Mouse (Mus musculus) ZHBTc4 (cell line): ENCODE measurements at regions not wholly inside any gene's neighbourhood (a gene's known extent, or its start where the extent isn't known, plus 50 kb on each side); places are given as distances from the start of the nearest gene placed in this dataset.
"Not testable (repeated sequence)": the region's sequence is repeated elsewhere in the genome, so short reads cannot be mapped to it uniquely, and the experiment has no call there.

Source experiments
- DNase-seq: peaks from one replicate; pipeline ENCODE4 v3.0.0-alpha.2; 2011; ENCODE audit warnings: low read depth, low spot score

DNA sequence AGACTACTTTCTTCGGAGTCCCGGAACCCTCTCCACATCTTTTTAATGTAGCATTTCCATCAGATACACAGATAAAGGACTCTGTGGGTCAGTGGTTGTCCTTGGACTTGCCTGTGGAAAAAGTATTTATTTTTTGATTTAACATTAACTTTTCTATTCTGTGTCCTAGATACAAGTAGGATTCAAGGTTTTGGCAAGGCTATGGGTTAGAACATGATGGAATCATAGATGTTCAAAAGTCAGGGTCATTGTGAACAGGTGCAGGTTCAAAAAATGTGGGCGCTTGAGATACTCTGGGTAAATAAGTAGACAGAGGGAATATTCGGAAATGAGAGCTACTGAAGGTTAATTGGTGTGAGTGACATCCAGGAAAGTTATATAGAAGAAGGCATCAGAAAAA is 347.7 kb downstream of the Cypt12 start:
- no peak for DNase-seq

DNA sequence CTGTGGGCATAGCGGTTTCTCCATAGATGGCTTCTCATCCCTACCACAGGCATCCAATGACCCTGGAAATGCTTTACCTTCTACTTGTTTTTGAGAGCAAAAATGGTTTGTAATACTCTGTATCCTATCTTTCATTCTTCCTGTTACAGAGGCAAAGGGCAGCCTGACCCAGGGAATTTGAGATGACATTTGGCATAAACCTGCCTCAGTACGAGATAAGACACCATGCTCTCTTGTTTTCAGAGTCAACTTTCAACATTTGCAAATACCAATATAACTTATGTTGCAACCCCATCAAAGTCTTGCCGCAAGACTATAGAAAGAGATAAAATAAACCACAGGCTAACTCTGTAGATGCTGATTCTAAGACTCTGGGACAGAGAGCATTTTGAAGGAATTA is 350.5 kb downstream of the Cypt12 start:
- no peak for DNase-seq

DNA sequence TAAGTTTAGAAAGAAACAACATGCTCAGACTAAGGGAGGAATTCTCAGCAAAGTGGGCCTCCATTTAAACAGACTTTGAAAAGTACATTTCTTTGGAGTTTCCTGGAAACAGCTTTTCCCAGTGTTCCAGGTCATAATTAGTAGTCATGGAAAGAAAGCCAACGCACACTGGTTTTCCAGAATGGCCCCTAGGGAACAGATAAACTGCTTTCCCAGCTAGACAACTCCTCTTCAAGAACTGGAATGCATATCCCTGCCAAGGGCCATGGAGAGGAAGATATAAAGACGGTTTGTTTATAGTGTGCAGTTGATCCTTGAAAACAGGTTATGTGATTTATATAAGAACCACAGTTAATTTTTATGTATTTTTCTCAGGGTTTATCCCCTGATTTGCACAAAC is 351.3 kb downstream of the Cypt12 start:
- DNase-seq = no peak

DNA sequence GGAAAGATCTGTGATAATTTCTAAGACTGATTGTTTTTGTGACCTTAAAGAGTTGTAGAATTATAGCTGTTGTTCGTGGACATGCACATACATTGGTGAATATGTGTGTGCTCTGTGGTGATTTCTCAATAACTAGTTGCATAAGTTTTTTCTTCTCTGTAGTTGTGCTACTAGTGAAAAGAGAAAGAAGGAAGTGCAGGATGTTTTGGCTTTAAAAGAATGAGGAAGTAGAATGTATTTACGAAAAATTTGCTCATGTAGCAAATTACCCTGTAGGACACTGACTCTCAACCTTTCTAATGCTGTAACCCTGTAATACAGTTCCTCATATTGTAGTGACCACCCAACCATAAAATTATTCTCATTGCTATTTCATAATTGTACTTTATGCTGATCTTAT is 371.2 kb downstream of the Cypt12 start:
- no peak for DNase-seq

DNA sequence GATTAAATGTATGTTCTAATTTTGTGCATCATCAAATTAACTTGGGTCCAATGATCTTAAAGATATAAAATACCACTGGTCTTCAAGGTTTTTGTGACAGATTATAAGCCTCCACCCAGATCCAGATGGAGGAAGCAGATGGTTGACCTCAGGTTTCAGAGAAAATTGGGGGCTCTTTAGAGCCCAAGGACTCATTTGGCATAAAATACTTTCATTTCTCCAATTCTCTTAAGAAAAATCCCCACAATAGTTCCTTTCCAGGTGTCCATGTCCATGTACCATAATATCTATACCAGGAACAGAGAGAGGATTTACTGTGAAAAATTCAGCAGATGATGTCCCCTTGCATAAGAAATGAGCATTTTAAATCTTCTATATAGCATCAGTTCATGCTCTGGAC is 385.0 kb downstream of the Cypt12 start:
- no peak for DNase-seq

DNA sequence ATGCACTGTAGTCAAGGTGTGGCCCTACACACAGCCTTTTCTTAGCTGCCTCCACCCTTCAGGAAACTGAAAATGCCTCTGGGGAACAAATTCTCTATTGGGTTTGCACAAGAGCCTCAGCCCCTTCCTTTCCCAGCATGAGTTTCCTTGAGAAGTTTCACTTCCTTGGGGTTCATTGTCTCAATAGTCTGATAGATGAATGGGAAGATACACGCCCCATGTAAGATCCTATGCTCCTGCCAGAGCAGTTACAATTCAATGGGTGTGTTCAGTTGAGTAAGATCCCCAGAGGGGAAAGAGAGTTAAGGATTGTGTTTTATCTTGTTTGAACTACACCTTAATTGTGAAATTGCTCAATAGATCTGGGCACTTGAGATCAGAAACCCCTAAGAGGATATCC is 391.0 kb downstream of the Cypt12 start:
- DNase-seq = peak; percentile 85

DNA sequence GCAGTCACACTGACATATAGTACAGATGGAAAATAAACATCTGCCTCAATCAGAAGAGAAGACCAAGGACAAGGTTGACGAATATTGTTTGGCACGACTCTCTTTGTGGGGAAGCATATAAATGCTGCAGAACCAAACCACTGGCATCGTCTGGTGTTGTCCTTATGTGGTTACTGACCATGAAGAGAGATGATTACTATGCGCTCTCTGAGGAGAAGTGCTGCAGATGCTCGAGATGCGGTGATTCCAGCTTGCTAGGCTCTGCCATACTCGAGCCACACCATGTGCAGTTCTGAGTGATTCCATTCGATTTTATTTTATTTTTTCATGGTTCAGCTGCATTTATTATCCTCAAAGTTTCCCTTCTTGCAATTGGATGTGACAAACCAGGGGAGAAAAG is 393.5 kb downstream of the Cypt12 start:
- DNase-seq = no peak

DNA sequence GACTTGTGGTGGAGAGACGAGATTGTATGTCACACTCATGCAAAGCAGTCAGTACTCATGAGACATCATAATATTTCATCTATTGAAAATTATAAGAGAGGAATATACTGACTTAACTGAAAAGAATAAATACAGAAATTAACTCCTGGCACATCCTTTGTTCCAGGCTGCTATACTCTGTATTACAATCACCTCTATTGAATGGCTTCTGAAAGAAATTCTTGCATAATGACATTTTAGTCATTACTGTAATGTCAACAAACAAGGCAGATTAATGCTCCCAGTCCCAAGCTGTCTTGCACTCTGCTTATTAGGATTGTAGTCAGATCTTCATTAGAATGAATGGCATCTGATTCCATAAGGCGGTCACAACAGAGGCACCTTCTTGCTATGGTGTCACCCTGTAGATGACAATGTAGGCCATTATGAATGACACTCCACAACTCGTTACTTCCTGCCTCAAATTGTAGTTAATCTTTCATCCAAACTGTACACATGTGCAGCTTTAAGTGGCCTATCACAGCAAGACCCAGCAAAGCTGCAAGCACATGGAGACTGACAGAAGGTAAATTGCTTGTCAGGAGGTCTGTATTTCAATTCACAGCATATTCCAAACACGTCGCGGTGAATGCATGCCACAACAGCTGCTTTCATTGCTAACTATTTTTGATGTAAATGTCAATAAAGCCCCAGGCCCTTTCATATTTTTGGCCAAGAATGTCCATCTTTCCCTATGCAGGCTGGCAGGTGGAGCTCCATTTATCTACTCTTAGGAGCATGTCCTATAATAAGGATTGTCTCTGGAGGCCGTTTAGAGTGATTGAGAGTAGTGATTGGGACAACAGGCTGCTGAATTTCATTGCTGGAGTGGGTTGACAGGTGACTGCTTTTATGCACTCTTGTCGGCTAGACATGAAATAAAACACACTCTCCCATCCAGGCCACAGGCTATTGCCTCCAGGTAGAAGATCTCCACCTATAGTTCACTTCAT is 430.1 kb downstream of the Cypt12 start:
- no peak for DNase-seq

DNA sequence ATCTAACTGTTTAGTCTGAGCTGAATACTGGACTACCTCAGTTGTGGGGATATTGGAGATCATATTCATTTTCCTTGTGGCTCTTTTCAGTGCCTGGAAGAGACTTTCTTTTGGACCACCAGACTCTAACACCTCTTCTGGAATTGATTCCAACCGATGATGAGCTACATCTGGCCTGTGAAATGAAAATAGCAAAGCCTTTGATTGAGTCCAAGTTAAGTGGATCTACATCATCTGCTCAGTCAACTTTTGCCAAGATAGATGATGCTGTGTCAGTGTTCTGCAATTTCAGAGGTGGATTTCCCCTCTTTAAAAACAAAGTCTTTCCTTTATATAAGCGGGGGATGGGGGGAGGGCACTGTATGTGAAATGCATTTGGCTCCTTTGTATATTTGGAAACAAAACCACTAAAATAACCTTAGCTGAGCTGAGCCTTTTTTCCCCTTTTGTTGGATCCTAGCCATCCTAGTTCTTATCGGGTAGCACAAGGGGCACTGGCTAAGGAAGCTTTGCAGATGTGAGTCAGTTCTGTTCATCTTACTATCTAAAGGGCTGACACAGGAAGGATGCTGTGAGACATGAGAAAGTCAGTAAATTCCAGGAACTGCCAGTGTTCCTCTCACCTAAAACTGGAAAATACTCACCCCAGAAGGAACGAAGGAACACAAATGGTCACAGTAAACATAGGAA is 473.8 kb downstream of the Cypt12 start:
- no peak for DNase-seq

DNA sequence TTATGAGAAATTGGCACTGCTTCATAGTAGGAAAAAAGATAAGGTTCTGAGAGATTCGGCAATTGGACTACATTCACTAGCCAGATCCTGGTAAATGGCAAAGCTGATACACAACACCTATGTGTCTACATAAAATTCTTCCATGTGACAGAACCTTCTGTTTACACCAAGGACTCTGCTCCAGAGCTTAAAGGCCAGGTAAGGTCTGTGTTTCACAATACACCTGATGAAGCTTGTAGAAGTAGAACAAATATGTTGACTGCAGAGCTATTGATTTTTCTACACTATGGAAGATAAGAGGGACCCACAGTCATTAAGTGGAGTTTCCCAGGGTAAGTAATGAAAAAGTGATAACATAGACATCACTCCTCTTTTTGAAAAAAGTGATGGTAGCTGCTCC is 480.7 kb downstream of the Cypt12 start:
- DNase-seq = no peak

DNA sequence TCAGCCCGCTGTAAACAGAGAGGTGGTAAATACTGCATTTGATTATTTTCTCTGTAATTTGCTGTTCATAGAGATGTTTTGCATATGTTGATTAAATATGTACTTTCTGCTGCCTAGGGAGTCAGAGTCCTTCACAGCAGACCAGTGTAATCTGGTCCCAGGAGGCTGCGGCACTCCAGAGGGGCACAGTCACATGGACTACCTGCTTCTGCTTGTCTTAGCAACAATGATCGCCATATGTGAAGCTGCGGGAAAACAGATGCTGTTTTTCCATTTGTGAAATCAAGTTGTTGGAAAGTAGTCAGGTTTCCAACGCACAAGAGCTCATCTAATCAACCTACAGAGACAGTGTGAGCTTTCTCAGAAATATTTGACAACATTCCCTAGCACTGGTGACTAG is 490.6 kb downstream of the Cypt12 start:
- DNase-seq = no peak

DNA sequence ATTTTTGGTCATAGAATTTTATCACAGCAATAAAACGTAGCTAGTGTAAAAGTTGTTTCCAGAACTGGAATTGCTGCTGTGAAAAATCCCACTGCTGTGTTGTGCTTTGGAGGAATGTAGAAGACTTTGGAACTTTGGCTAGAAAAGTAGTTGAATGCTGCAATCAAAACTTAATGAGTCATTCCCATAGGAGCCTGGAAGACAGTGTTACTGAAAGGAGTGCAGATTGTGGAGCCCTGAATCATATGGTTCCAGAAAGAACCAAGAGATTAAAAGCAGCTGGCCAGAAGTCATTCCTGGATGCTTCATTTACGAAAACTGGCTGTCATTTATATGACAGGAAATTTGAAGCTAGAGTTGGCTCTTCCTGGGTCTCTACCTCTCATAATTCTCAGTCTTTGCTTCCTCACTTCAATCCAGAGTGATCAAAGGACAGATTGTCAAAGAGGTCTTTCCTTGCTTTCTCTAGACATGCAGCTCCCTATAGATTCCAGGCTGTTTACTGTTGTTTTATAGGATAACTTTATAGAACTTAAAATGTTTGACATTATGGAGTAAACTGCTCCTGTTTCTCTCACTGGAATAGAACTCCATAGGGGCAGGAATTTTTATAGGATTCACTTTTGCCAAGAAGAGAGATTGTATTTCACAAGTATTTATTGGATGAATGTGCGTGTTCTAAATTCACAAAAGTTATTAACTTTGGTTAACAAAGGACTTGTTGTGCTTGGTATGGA is 504.2 kb downstream of the Cypt12 start:
- no peak for DNase-seq

DNA sequence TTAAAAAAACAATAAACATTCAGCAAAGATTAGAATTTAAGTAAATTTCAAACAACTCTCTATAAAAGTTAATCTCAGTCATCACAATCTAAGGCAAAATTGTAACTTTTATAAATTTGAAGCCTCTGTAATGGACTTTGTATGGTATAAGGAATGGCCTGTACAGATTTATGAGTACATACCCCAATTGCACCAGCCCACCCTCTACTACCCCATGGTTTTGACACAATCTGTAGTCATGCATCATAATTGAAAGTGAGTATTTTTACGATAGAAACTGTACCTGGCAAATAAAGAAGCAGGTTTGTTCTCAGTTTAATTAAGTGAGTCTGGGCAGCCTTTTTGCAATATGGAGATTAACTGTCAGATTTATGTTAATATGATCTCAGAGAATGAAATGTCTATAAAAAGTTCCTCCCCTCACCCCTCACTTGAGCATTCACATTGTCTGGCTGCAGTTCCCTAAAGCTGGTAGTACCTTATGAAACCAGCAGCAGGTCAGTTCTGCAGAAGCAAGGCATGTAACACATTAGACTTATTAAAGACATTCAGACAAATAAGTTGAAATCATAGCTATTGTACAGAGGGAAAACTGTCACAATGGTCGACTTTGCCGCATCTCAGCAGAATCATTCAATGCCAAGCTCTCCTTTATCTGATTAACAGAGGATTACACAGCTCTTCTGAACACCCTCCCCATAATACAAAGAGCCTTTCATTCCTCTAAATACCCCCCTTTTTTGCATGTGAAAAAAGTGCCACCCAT is 505.2 kb downstream of the Cypt12 start:
- DNase-seq = no peak

DNA sequence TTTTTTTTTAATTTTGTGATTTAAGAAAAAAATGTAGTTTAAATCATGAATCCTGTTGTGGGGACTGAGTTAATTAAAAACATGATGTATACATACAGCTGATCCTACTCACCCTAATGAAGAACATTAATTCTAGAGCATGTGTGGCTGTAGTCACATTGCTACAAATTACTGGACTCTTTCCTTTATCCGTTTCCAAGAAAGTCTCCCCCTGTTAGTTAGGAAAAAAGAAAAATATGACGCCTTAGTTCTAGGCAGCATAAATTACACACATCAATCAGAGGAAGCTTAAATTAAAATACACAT is 505.7 kb downstream of the Cypt12 start:
- DNase-seq = no peak

DNA sequence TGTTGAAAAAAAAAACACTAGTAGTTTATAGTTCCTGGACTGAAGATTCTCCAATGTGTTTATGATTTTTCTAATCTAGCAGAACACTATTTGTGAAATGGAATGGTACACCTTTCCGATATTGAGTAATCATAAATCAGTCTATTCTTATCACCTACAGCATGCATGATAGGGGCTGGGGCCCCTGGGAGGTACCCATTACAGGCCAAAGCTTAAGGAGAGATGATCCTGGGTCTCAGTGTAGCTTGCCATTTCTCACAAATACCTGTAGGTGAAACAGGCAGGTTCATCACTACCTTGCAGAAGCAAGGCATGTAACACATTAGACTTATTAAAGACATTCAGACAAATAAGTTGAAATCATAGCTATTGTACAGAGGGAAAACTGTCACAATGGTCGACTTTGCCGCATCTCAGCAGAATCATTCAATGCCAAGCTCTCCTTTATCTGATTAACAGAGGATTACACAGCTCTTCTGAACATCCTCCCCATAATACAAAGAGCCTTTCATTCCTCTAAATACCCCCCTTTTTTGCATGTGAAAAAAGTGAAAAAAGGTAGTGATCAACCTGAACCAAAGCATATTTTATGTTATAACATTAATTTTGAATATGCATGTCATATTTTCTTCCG is 506.5 kb downstream of the Cypt12 start:
- not testable (repeated sequence) for DNase-seq

DNA sequence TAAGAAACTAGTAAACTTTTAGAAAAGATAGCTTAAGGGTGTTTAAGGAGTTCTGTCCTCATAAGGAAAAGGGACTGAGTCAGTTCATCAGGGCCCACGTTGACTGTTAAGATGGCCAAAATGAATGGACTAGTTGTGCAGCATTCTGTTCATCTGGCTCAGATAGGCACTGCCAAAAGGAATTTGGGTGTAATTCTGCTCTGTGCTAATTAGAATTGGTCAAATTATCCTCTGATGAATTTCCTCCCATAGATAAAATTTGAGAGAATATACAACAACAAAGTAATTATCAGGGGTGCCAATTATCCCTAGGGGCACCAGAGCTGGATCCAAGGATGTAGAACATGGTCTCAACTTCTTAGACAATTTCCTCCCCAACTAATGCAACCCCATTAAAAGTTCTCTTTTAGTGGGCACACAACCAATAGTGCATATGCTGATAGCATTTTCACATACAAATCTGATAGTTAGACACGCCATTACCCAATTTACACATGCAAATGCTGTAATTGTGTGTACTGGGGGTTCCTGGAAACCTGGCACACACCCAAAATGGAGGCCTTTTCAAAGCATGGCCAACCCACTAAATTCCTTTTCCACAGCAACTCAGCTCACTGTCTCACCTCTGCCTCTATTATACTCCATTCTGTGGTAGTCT is 508.0 kb downstream of the Cypt12 start:
- peak; percentile 3 for DNase-seq

DNA sequence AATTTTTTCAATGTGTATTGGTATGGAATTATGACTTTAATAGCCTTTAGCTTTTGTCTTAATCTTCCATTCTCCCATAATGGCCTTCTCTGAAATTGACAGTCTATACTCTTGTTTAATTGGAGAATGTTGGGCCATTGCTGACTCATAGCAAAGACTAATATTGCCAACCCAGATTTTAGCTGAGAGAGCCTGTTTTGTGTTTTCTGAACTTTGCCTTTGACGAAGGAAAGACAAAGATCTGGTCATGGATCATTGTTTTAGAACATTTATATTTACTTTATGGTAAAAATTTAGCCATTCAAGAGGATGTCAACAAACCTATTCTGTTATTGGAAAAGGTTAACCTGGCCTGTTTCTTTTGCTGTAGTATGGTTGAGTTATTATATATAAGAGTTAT is 512.1 kb downstream of the Cypt12 start:
- no peak for DNase-seq

DNA sequence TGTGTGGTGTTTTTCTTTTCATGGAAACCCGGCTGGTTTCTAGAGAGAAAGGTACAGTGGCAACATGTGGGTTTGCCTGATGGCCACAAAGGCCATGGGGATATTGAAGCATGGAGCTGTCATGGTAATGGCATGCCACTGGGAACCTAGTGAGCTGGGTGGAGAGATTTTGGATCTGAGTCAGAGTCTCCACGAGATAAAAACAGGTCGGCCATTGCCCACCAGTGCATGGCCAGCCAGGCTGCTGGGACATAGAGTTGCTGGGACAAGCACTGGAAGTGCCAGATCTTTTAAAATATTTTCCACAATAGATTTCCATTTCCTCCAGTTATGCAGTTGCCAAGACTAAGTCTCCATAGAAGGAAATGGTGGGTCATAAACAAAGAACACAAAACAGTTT is 523.6 kb downstream of the Cypt12 start:
- no peak for DNase-seq

DNA sequence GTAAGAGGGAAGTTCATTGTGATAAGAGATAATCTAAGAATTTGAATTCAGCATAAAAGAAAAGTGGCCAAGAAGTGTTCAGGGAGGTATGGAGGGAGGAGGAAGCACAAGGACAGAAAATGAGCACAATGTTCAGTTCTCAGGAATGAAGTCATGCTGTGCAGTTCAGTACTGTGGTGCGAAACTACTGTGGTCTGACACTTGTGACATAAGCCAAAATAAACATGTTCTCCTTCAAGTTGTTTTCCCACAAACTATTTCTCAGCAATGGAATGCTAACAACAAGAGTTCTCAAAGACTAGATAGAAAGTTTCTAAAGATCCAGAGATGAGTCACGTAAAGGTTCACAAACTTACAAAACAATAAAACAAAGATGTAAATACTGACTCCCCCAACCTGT is 531.3 kb downstream of the Cypt12 start:
- no peak for DNase-seq

DNA sequence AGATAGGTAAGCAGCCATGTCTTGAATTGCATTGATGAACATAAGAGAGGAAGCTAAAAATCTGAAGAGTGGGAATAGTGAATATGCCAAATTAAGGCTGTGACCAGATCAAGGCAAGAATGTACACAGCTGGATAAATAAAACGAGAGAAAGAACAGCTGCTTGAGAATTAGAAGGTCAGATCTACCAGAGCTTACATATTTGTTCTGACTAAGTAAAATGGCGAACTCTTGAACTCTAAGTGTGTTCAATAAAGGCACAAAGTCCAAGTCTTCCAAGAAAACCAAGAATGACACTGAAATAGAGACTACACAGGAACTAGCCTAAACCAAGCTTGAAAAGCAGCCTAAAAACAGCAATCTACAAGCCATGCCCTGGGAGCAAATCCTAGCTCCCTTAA is 533.8 kb downstream of the Cypt12 start:
- DNase-seq = no peak

DNA sequence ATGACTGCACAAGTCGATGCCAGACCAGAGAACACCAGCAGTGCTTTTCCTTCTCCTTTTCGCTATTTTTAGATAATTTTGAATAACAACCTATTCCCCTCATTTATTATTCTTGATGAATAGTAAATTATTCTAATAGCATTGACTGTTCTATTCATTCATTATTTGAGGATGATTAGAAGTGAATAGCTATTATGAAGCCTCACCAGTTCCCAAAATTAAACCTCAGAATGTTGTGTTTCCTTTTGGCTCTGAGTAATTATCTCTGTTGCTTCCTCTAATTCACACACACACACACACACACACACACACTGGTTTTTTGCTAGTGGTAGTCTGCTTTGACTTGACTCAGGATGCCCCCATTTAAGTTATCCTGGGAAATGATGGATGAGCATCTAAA is 540.7 kb downstream of the Cypt12 start:
- DNase-seq = no peak
